Comparison of ENCODE assay signal across 8 mouse cellular contexts in genomic region chr2:113440326-113441197, GRCm38 (mm10).
DNase-seq lines count a peak whose midpoint lies in the region; ATAC-seq lines count a peak whose summit lies in the region.

No protein-coding gene starts in this region.

- DNase-seq in adrenal gland, adult (ENCODE audit: inconsistent age in 2 of 2, low spot score in 1 of 2) = peak; percentile 38 to 76
- DNase-seq in adrenal gland, postnatal 4 days (ENCODE audit: low spot score in 2 of 2) = no peak
- peak; percentile 68 for DNase-seq in embryonic facial prominence, embryonic 10.5 days (ENCODE audit: low spot score)
- peak; percentile 26 for DNase-seq in lung, postnatal 14 days
- peak; percentile 36 for DNase-seq in retina, postnatal 1 day

- peaks cover 35% of the 10 kb centered on the region for H3K4me1 ChIP-seq in embryonic facial prominence, embryonic 10.5 days
- peaks cover 13% of the 10 kb centered on the region for H3K4me1 ChIP-seq in heart, embryonic 12.5 days (replicated peaks)
- H3K4me1 ChIP-seq in kidney, embryonic 14.5 days (ENCODE audit: control insufficient read depth, insufficient read depth, low read length) = peaks cover 8% of the 10 kb centered on the region

- peak overlapping the region; percentile 84 for H3K27ac ChIP-seq in embryonic facial prominence, embryonic 10.5 days (replicated peaks)
- 0 out of 2 replicates have a peak overlapping the region, but pooled peaks have one; percentile 16 for H3K27ac ChIP-seq in heart, embryonic 12.5 days (ENCODE audit: poor library complexity, severe bottlenecking)
- H3K27ac ChIP-seq in kidney, embryonic 14.5 days (ENCODE audit: low read depth, low read length) = peak overlapping the region; percentile 88

- H3K9ac ChIP-seq in heart, embryonic 12.5 days = peak overlapping the region; percentile 38
- H3K9ac ChIP-seq in kidney, embryonic 14.5 days (ENCODE audit: low read depth, low read length) = peak overlapping the region; percentile 42; the same call in 1 of the 2 replicates

- peak; percentile 73 for ATAC-seq in heart, embryonic 12.5 days (ENCODE audit: insufficient number of reproducible peaks, low FRiP score)
- ATAC-seq in kidney, embryonic 14.5 days (ENCODE audit: low FRiP score, low TSS enrichment) = peak; percentile 85
- no peak for ATAC-seq in erythroid progenitor cell, adult 5-6 weeks (replicated peaks; ENCODE audit: low FRiP score, poor library complexity, severe bottlenecking)

- H3K9me3 ChIP-seq in embryonic facial prominence, embryonic 10.5 days = no peaks in the 10 kb centered on the region
- no peaks in the 10 kb centered on the region for H3K9me3 ChIP-seq in heart, embryonic 12.5 days (replicated peaks)
- no peaks in the 10 kb centered on the region for H3K9me3 ChIP-seq in kidney, embryonic 14.5 days (ENCODE audit: control insufficient read depth, low read length)

- H3K4me3 ChIP-seq in embryonic facial prominence, embryonic 10.5 days = peak overlapping the region; percentile 54
- H3K4me3 ChIP-seq in heart, embryonic 12.5 days = peak overlapping the region; percentile 44
- peak overlapping the region; percentile 34 for H3K4me3 ChIP-seq in kidney, embryonic 14.5 days (ENCODE audit: low read length)

- peaks cover 6% of the 10 kb centered on the region; the same call in 1 of the 2 replicates for H3K27me3 ChIP-seq in embryonic facial prominence, embryonic 10.5 days (replicated peaks; ENCODE audit: low read depth, poor library complexity, severe bottlenecking)
- no peaks in the 10 kb centered on the region for H3K27me3 ChIP-seq in heart, embryonic 12.5 days (replicated peaks)
- no peaks in the 10 kb centered on the region for H3K27me3 ChIP-seq in kidney, embryonic 14.5 days (ENCODE audit: control insufficient read depth, insufficient read depth, low read length)

- H3K36me3 ChIP-seq in embryonic facial prominence, embryonic 10.5 days (replicated peaks) = no peaks in the 10 kb centered on the region
- no peaks in the 10 kb centered on the region for H3K36me3 ChIP-seq in heart, embryonic 12.5 days
- no peaks in the 10 kb centered on the region for H3K36me3 ChIP-seq in kidney, embryonic 14.5 days (ENCODE audit: control insufficient read depth, insufficient read depth, low read length)

- peak overlapping the region; percentile 65 for H3K4me2 ChIP-seq in heart, embryonic 12.5 days
- H3K4me2 ChIP-seq in kidney, embryonic 14.5 days (replicated peaks; ENCODE audit: low read depth, low read length) = peak overlapping the region; percentile 62

- WGBS in embryonic facial prominence, embryonic 10.5 days = 5% methylated on average over 22 of the region's 22 CpGs
- 9% methylated on average over 22 of the region's 22 CpGs for WGBS in heart, embryonic 12.5 days
- WGBS in kidney, embryonic 14.5 days = under 1% methylated on average over 22 of the region's 22 CpGs

Comparison
In these comparisons a context has a peak if more than half of its experiments do, and no peak if none do; other contexts are left out.
1. DNase-seq: peak in adrenal gland, adult (2 of 2), embryonic facial prominence, embryonic 10.5 days (single experiment), lung, postnatal 14 days (single experiment) and retina, postnatal 1 day (single experiment); none in adrenal gland, postnatal 4 days (0 of 2).
2. H3K27ac ChIP-seq: peak in every context shown above with its lines; median percentile 88 in kidney, embryonic 14.5 days; 84 in embryonic facial prominence, embryonic 10.5 days; 16 in heart, embryonic 12.5 days.
3. Peak in every context shown above with its lines, with median percentiles within 50 percentile points of each other: H3K4me3 ChIP-seq.